Mouse (Mus musculus): Measurements from ENCODE around the gene Fam206a. TPM values are rescaled to one million over a fixed set of nuclear protein-coding genes. Genes with fewer than 3 reads are reported as not detected.

Gene Fam206a
- total and polyA plus RNA-seq, 2 experiments from 2014 or later: 11.1 to 12.3 TPM

DNA sequence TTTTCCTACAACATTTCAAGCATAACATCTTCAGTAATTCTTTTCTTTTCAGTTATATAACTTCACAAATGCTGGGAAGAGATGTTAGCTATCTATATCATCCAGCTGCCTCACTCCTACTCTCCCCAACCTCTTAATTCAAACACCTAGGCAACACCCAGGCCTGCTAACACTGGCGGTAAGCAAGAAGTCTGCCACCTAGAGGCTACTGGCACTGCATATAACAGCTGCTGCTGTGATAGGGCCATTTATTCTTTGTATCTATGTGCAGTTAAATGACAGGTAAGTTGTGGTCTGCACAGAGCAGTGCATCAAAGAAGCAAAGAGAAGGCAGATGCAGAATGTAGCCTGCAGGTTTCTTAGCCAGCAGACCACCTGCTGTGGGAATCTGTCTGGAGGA is 10.8 kb upstream of the Fam206a start:
- WGBS: 31% methylated on average over 1 of the region's 1 CpGs
- TF ChIP-seq CTCF (IDR thresholded peaks at IDR 0.05; ENCODE audit: low read depth): peak; percentile 61
- peak; percentile 74 for ATAC-seq
- no peaks in the 10 kb centered on the region for H3K9me3 ChIP-seq (ENCODE audit: low read length)
- peak; percentile 19 for DNase-seq
- H3K27me3 ChIP-seq (ENCODE audit: insufficient read depth, low read length): no peaks in the 10 kb centered on the region
- no peak overlapping the region for H3K4me3 ChIP-seq (ENCODE audit: low read depth, low read length)
- H3K36me3 ChIP-seq (ENCODE audit: insufficient read depth): peaks cover 84% of the 10 kb centered on the region
- H3K9ac ChIP-seq: no peak overlapping the region
- H3K4me2 ChIP-seq (ENCODE audit: low read depth): no peak overlapping the region
- no peak overlapping the region for H3K27ac ChIP-seq (ENCODE audit: low read depth, low read length)
- no peaks in the 10 kb centered on the region for H3K4me1 ChIP-seq (ENCODE audit: insufficient read depth)

DNA sequence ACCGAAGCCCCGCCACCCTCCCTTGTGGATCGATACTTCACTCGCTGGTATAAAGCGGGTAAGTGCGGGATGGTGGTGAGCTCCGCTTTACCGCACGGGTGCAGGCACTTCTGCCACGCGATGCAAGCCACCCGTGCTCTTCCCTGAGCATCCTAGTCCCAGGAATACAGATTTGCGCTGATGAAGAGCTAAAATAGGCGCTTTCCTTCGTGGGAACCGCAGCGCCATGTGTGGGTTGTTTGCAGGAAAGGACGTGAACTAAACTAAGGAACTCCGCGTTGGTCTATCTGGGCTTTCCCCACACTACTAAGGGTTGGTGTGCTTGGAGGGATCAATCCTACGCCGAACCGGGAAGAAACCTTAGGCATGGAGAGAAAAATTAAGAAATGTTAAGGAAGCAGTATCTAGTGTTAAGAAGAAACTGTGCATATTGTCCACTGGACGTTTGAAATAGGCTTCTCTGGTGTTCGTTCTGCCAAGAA is 565 bp downstream of the Fam206a start:
- Histone ChIP-seq H3K27me3 (ENCODE audit: insufficient read depth, low read length) (no peaks in the 10 kb centered on the region), H3K9ac (peak overlapping the region; percentile 85), H3K4me1 (ENCODE audit: insufficient read depth) (peaks cover 22% of the 10 kb centered on the region), H3K4me2 (ENCODE audit: low read depth) (peak overlapping the region; percentile 54), H3K9me3 (ENCODE audit: low read length) (no peaks in the 10 kb centered on the region), H3K27ac (ENCODE audit: low read depth, low read length) (peak overlapping the region; percentile 85), H3K36me3 (ENCODE audit: insufficient read depth) (peaks cover 34% of the 10 kb centered on the region), H3K4me3 (ENCODE audit: low read depth, low read length) (peak overlapping the region; percentile 88)
- no peak for TF ChIP-seq CTCF (IDR thresholded peaks at IDR 0.05; ENCODE audit: low read depth)
- WGBS: 1% methylated on average over 25 of the region's 25 CpGs
- DNase-seq: no peak
- no peak; the same call in 1 of the 2 replicates for ATAC-seq

DNA sequence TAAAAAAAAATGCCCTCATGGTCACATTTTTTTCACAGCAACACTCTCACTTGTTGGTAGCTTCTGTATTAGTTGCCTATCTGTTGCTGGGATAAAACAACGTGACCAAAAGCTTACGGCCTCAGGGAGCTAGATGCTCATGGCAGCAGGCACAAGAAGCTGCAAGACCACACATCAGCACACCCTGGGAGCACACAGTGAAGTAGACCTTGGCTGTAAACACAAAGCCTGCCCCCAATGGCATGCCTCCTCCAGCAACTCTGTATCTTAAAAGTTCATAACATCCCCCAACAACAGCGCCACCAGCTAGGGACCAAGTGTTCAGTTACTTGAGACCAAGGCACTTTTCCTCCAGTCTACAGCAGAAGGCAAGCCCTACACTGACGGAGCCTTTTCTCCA is 6.9 kb downstream of the Fam206a start:
- H3K36me3 ChIP-seq (ENCODE audit: insufficient read depth): peaks cover 39% of the 10 kb centered on the region
- no peak overlapping the region for H3K27ac ChIP-seq (ENCODE audit: low read depth, low read length)
- no peak overlapping the region for H3K4me3 ChIP-seq (ENCODE audit: low read depth, low read length)
- no peak for ATAC-seq
- H3K4me2 ChIP-seq (ENCODE audit: low read depth): no peak overlapping the region
- no peaks in the 10 kb centered on the region for H3K9me3 ChIP-seq (ENCODE audit: low read length)
- no peak for TF ChIP-seq CTCF (IDR thresholded peaks at IDR 0.05; ENCODE audit: low read depth)
- no peak overlapping the region for H3K9ac ChIP-seq
- DNase-seq: no peak
- WGBS: 79% methylated on average over 4 of the region's 4 CpGs
- no peaks in the 10 kb centered on the region for H3K27me3 ChIP-seq (ENCODE audit: insufficient read depth, low read length)
- H3K4me1 ChIP-seq (ENCODE audit: insufficient read depth): peaks cover 3% of the 10 kb centered on the region; the same call in 1 of the 2 replicates

DNA sequence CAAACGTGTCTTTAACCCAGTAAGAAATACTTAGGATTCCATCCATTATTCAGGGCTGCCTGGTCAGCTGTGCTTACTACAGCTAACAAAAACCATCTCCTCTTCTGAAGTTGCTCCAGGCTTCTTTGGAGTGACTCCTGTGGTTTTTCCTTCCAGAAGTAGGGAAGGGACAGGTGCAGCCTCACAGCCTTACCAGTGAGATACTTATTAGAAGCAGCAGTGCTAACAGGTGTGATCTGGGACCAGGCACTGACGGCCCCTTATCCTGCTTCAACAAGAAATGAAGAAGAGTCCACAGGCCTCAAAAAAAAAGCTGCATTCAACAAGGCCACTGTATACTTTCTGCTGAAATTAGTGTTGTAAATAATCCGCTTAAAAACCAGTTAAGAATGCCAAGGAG is 9.5 kb downstream of the Fam206a start:
- DNase-seq (no peak), ATAC-seq (no peak)
- no peaks in the 10 kb centered on the region for H3K4me1 ChIP-seq (ENCODE audit: insufficient read depth)
- peaks cover 30% of the 10 kb centered on the region for H3K36me3 ChIP-seq (ENCODE audit: insufficient read depth)
- no peak overlapping the region for H3K4me2 ChIP-seq (ENCODE audit: low read depth)
- no peak overlapping the region for H3K27ac ChIP-seq (ENCODE audit: low read depth, low read length)
- H3K4me3 ChIP-seq (ENCODE audit: low read depth, low read length): no peak overlapping the region
- TF ChIP-seq CTCF (IDR thresholded peaks at IDR 0.05; ENCODE audit: low read depth): no peak
- no peak overlapping the region for H3K9ac ChIP-seq
- 67% methylated on average over 3 of the region's 3 CpGs for WGBS
- no peaks in the 10 kb centered on the region for H3K9me3 ChIP-seq (ENCODE audit: low read length)
- no peaks in the 10 kb centered on the region for H3K27me3 ChIP-seq (ENCODE audit: insufficient read depth, low read length)

DNA sequence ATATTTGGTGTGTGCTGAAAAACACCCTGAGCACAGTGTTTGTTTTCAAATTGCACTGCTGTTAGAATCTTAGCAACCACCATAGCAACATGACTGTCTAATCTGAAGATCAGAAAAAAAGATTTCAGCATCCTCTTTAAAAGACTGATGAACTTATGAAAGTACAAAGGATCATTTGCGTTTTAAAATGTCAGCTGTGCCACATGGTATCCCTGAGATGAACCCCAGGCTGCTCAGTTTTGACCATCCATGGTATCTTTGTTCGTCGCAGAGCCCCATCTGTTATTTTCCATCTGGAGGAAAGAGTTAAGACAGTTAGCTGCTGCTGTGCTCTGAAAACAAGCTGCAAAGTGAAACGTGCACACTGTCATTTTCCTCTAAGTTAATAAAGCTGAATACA is 10.0 kb downstream of the Fam206a start:
- H3K9ac ChIP-seq: no peak overlapping the region
- TF ChIP-seq CTCF (IDR thresholded peaks at IDR 0.05; ENCODE audit: low read depth): no peak
- ATAC-seq (peak; percentile 23; the same call in 1 of the 2 replicates), DNase-seq (no peak)
- H3K9me3 ChIP-seq (ENCODE audit: low read length): no peaks in the 10 kb centered on the region
- H3K4me2 ChIP-seq (ENCODE audit: low read depth): no peak overlapping the region
- no peaks in the 10 kb centered on the region for H3K27me3 ChIP-seq (ENCODE audit: insufficient read depth, low read length)
- H3K36me3 ChIP-seq (ENCODE audit: insufficient read depth): peaks cover 26% of the 10 kb centered on the region; the same call in 1 of the 2 replicates
- no peak overlapping the region for H3K4me3 ChIP-seq (ENCODE audit: low read depth, low read length)
- WGBS: 81% methylated on average over 4 of the region's 4 CpGs
- no peak overlapping the region for H3K27ac ChIP-seq (ENCODE audit: low read depth, low read length)
- H3K4me1 ChIP-seq (ENCODE audit: insufficient read depth): no peaks in the 10 kb centered on the region

DNA sequence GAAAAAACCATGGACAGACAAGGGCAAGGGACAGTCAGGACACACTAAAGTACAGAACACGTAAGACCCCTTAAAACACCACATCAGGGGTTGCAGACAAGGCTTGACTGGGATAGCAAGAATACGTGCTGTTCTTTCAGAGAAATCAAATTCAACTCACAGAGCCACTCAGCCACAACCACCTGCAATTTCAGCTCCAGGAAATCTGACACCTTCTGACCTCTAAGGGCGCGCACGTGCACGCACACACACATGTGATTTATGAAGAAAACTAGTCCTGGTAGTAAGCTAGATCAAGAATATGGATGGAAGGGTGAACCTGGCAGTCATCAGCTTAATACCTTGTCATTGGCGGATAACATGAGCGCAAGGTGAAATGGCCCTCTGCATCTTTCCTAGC is 13.0 kb downstream of the Fam206a start:
- Histone ChIP-seq H3K27ac (ENCODE audit: low read depth, low read length) (no peak overlapping the region), H3K36me3 (ENCODE audit: insufficient read depth) (peaks cover 26% of the 10 kb centered on the region; the same call in 1 of the 2 replicates), H3K9ac (no peak overlapping the region), H3K9me3 (ENCODE audit: low read length) (no peaks in the 10 kb centered on the region), H3K4me1 (ENCODE audit: insufficient read depth) (no peaks in the 10 kb centered on the region), H3K27me3 (ENCODE audit: insufficient read depth, low read length) (no peaks in the 10 kb centered on the region), H3K4me2 (ENCODE audit: low read depth) (no peak overlapping the region), H3K4me3 (ENCODE audit: low read depth, low read length) (no peak overlapping the region)
- 92% methylated on average over 8 of the region's 8 CpGs for WGBS
- no peak for ATAC-seq
- no peak for TF ChIP-seq CTCF (IDR thresholded peaks at IDR 0.05; ENCODE audit: low read depth)
- no peak for DNase-seq

DNA sequence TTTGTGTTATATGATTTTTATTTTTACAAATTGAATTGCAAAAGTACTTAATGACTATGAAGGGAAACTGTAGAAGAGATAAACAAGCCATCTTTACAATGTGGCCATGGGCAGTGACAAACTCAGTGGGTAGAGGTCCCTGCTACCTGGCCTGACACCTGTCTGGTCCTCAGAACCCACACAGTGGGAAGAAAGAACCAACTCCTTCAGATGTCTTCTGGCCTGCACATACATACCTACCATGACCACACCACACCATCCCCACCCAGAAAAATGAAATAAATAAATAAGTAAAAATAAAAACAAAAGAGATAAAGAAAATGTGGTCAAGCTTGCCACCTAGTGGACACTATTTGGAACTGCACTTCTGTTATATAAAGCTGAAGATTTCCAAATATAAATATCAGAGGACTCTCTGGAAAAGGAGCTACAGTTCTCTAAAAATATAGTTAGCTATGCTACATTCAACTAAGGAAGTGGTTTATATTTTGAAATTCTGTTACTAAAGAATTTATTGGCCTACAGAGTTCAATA is 17.9 kb downstream of the Fam206a start:
- no peaks in the 10 kb centered on the region for H3K4me1 ChIP-seq (ENCODE audit: insufficient read depth)
- no peak overlapping the region for H3K27ac ChIP-seq (ENCODE audit: low read depth, low read length)
- H3K4me2 ChIP-seq (ENCODE audit: low read depth): no peak overlapping the region
- no peak overlapping the region for H3K9ac ChIP-seq
- no peak overlapping the region for H3K4me3 ChIP-seq (ENCODE audit: low read depth, low read length)
- H3K36me3 ChIP-seq (ENCODE audit: insufficient read depth): peaks cover 12% of the 10 kb centered on the region; the same call in 1 of the 2 replicates
- TF ChIP-seq CTCF (IDR thresholded peaks at IDR 0.05; ENCODE audit: low read depth): peak; percentile 69
- DNase-seq (peak; percentile 68), ATAC-seq (peak; percentile 42; the same call in 1 of the 2 replicates)
- no peaks in the 10 kb centered on the region for H3K9me3 ChIP-seq (ENCODE audit: low read length)
- H3K27me3 ChIP-seq (ENCODE audit: insufficient read depth, low read length): no peaks in the 10 kb centered on the region

All from forebrain, postnatal 0 days (tissue).